ENCODE assay signal across 11 mouse cellular contexts in genomic region chr2:28797490-28798106, GRCm38 (mm10). TPM values are rescaled to one million over a fixed set of nuclear protein-coding genes. Genes with fewer than 3 reads are reported as not detected.
A peak's percentile ranks its signal among the peaks of the same experiment; 100 is the strongest.
DNase-seq lines count a peak whose midpoint lies in the region; ATAC-seq and TF ChIP-seq lines count a peak whose summit lies in the region.
"Had no signal": no experiment of that assay in that cellular context is flagged by ENCODE, and none has a peak within 500 bp of the region (broad histone marks: within the 10 kb centered on the region; RNA-seq: fewer than 3 reads in every experiment).

No protein-coding gene starts in this region.

- TF ChIP-seq RAD21 in MEL (IDR thresholded peaks at IDR 0.05; ENCODE audit: low read depth, low read length), result no peak

- no peaks in the 10 kb centered on the region for H3K79me2 ChIP-seq in MEL (ENCODE audit: control insufficient read depth, insufficient read depth, low read length, poor library complexity)

- H3K9ac ChIP-seq in embryonic facial prominence, embryonic 13.5 days, result no peak overlapping the region
- H3K9ac ChIP-seq in MEL (ENCODE audit: control insufficient read depth, low read depth, low read length, poor library complexity, severe bottlenecking), result no peak overlapping the region; the same call in 1 of the 2 replicates
- H3K9ac ChIP-seq in forebrain, embryonic 16.5 days (replicated peaks; ENCODE audit: low read depth, low read length), result no peak overlapping the region
- H3K9ac ChIP-seq in midbrain, embryonic 12.5 days (replicated peaks), result no peak overlapping the region

- H3K27me3 ChIP-seq in embryonic facial prominence, embryonic 13.5 days, result peaks cover 35% of the 10 kb centered on the region
- H3K27me3 ChIP-seq in embryonic facial prominence, embryonic 10.5 days (replicated peaks; ENCODE audit: low read depth, poor library complexity, severe bottlenecking), result peaks cover 24% of the 10 kb centered on the region
- no peaks in the 10 kb centered on the region for H3K27me3 ChIP-seq in MEL (ENCODE audit: control insufficient read depth in 1 of 2, insufficient read depth in 2 of 2, low read length in 2 of 2)
- peaks cover 6% of the 10 kb centered on the region; the same call in 1 of the 2 replicates for H3K27me3 ChIP-seq in forebrain, embryonic 16.5 days (replicated peaks; ENCODE audit: control insufficient read depth, insufficient read depth, low read length)
- H3K27me3 ChIP-seq in midbrain, embryonic 12.5 days, result no peaks in the 10 kb centered on the region

- no peaks in the 10 kb centered on the region for H3K9me3 ChIP-seq in embryonic facial prominence, embryonic 13.5 days
- no peaks in the 10 kb centered on the region for H3K9me3 ChIP-seq in embryonic facial prominence, embryonic 10.5 days
- no peaks in the 10 kb centered on the region for H3K9me3 ChIP-seq in MEL (replicated peaks; ENCODE audit: insufficient read depth, low read length)
- no peaks in the 10 kb centered on the region for H3K9me3 ChIP-seq in forebrain, embryonic 16.5 days (ENCODE audit: control insufficient read depth, low read length)
- H3K9me3 ChIP-seq in midbrain, embryonic 12.5 days, result no peaks in the 10 kb centered on the region

- no peak overlapping the region for H3K4me3 ChIP-seq in embryonic facial prominence, embryonic 13.5 days
- no peak overlapping the region for H3K4me3 ChIP-seq in embryonic facial prominence, embryonic 10.5 days
- H3K4me3 ChIP-seq in MEL (ENCODE audit: control insufficient read depth in 1 of 2, insufficient read depth in 1 of 2, low read depth in 2 of 2, low read length in 2 of 2), result peak overlapping the region; percentile 12 to 22; a peak in 3 of 4 replicates
- H3K4me3 ChIP-seq in forebrain, embryonic 16.5 days (replicated peaks; ENCODE audit: low read length), result no peak overlapping the region
- no peak overlapping the region for H3K4me3 ChIP-seq in midbrain, embryonic 12.5 days

- no peak for TF ChIP-seq CTCF in MEL (IDR thresholded peaks at IDR 0.05 in 2 of 3, conservative IDR thresholded peaks at IDR 0.05 in 1 of 3; ENCODE audit: control insufficient read depth in 1 of 3, insufficient read depth in 1 of 3, low read depth in 2 of 3, low read length in 3 of 3, poor library complexity in 1 of 3, severe bottlenecking in 1 of 3)

- no peaks in the 10 kb centered on the region for H3K36me3 ChIP-seq in embryonic facial prominence, embryonic 13.5 days
- H3K36me3 ChIP-seq in embryonic facial prominence, embryonic 10.5 days (replicated peaks), result no peaks in the 10 kb centered on the region
- H3K36me3 ChIP-seq in MEL (ENCODE audit: control insufficient read depth in 1 of 2, insufficient read depth in 2 of 2, low read length in 2 of 2), result peaks cover 0 to 23% of the 10 kb centered on the region in 2 experiments; a peak in 2 of 4 replicates
- H3K36me3 ChIP-seq in forebrain, embryonic 16.5 days (ENCODE audit: control insufficient read depth, insufficient read depth), result no peaks in the 10 kb centered on the region
- no peaks in the 10 kb centered on the region for H3K36me3 ChIP-seq in midbrain, embryonic 12.5 days

- 38% methylated on average over 18 of the region's 18 CpGs for WGBS in embryonic facial prominence, embryonic 13.5 days
- WGBS in embryonic facial prominence, embryonic 10.5 days, result 49% methylated on average over 18 of the region's 18 CpGs
- WGBS in forebrain, embryonic 16.5 days, result 6% methylated on average over 18 of the region's 18 CpGs
- WGBS in midbrain, embryonic 12.5 days, result 49% methylated on average over 18 of the region's 18 CpGs

- H3K27ac ChIP-seq in embryonic facial prominence, embryonic 13.5 days, result no peak overlapping the region
- H3K27ac ChIP-seq in embryonic facial prominence, embryonic 10.5 days (replicated peaks), result no peak overlapping the region
- peak overlapping the region; percentile 63 for H3K27ac ChIP-seq in MEL (ENCODE audit: control insufficient read depth, low read depth, low read length)
- peak overlapping the region; percentile 73 for H3K27ac ChIP-seq in forebrain, embryonic 16.5 days (ENCODE audit: low read length)
- peak overlapping the region; percentile 60 for H3K27ac ChIP-seq in midbrain, embryonic 12.5 days (replicated peaks)

- no peak overlapping the region for H3K4me2 ChIP-seq in embryonic facial prominence, embryonic 13.5 days
- peak overlapping the region; percentile 35 for H3K4me2 ChIP-seq in forebrain, embryonic 16.5 days (ENCODE audit: low read length)
- no peak overlapping the region for H3K4me2 ChIP-seq in midbrain, embryonic 12.5 days (replicated peaks)

- peaks cover 10% of the 10 kb centered on the region for H3K4me1 ChIP-seq in embryonic facial prominence, embryonic 13.5 days
- H3K4me1 ChIP-seq in embryonic facial prominence, embryonic 10.5 days, result peaks cover 37% of the 10 kb centered on the region
- peaks cover 11 to 24% of the 10 kb centered on the region in 2 experiments for H3K4me1 ChIP-seq in MEL (ENCODE audit: control insufficient read depth in 1 of 2, insufficient read depth in 2 of 2, low read length in 2 of 2)
- H3K4me1 ChIP-seq in forebrain, embryonic 16.5 days (replicated peaks; ENCODE audit: control insufficient read depth, insufficient read depth, low read length), result peaks cover 35% of the 10 kb centered on the region
- H3K4me1 ChIP-seq in midbrain, embryonic 12.5 days, result peaks cover 29% of the 10 kb centered on the region

- DNase-seq in embryonic facial prominence, embryonic 10.5 days (ENCODE audit: low spot score), result no peak
- peak; percentile 75 for DNase-seq in MEL (ENCODE audit: low read depth, low spot score)
- DNase-seq in kidney, adult 8-10 months, result no peak
- no peak for DNase-seq in gastrocnemius, adult 8-10 months (ENCODE audit: low spot score in 2 of 2)
- DNase-seq: embryo, embryonic 11 days; kidney, adult 9 months; thymus, adult 18-20 months had no signal

- 0 out of 2 replicates have a peak, but pooled peaks have one; percentile 43 for ATAC-seq in embryonic facial prominence, embryonic 13.5 days (ENCODE audit: insufficient number of reproducible peaks, insufficient read depth, low FRiP score, low TSS enrichment, low read depth)
- ATAC-seq in forebrain, embryonic 16.5 days, result peak; percentile 94
- ATAC-seq in midbrain, embryonic 12.5 days (ENCODE audit: low FRiP score, low read depth), result peak; percentile 77
- no peak for ATAC-seq in CD4-positive, CD25-positive, alpha-beta regulatory T cell, adult 4 months

- peak; percentile 62 to 85 for TF ChIP-seq EP300 in MEL (IDR thresholded peaks at IDR 0.05; ENCODE audit: low read depth in 1 of 2, low read length in 2 of 2)

- no peak; a peak in 1 of 4 replicates for TF ChIP-seq POLR2A in MEL (IDR thresholded peaks at IDR 0.05; ENCODE audit: control insufficient read depth in 1 of 2, insufficient read depth in 1 of 2, low read depth in 1 of 2, low read length in 2 of 2, poor library complexity in 1 of 2)

TF ChIP-seq in MEL, 35 proteins besides CTCF, POLR2A, EP300 and RAD21:
- no peak for TF ChIP-seq USF1 (IDR thresholded peaks at IDR 0.05; ENCODE audit: low read depth, low read length)
- TF ChIP-seq MYB (IDR thresholded peaks at IDR 0.05; ENCODE audit: low read depth, low read length), result peak; percentile 80
- peak; percentile 38; the same call in 1 of the 2 replicates for TF ChIP-seq MAZ (IDR thresholded peaks at IDR 0.05; ENCODE audit: low read depth, low read length)
- TF ChIP-seq TAL1 (IDR thresholded peaks at IDR 0.05; ENCODE audit: low read length), result peak; percentile 15; the same call in 1 of the 2 replicates
- peak; percentile 29; the same call in 1 of the 2 replicates for TF ChIP-seq TCF12 (IDR thresholded peaks at IDR 0.05; ENCODE audit: low read depth, low read length)
- TF ChIP-seq GATA1 (IDR thresholded peaks at IDR 0.05; ENCODE audit: low read depth, low read length), result peak; percentile 41
- TF ChIP-seq ZC3H11A (IDR thresholded peaks at IDR 0.05; ENCODE audit: low read depth, low read length), result no peak
- peak; percentile 73 for TF ChIP-seq ZNF384 (IDR thresholded peaks at IDR 0.05; ENCODE audit: low read depth, low read length)
- no peak for TF ChIP-seq USF2 (IDR thresholded peaks at IDR 0.05; ENCODE audit: borderline replicate concordance in 1 of 2, insufficient read depth in 1 of 2, low read depth in 1 of 2, low read length in 2 of 2)
- peak; percentile 50; the same call in 1 of the 2 replicates for TF ChIP-seq MXI1 (IDR thresholded peaks at IDR 0.05; ENCODE audit: low read depth, low read length)

RNA-seq across cellular contexts. Expression of gene Gtf3c4, which starts 42.6 kb away (rescaled TPM):
- polyA plus RNA-seq in embryonic facial prominence, embryonic 13.5 days (2015; fragmentation: Nextera tagmentation; extraction: Ambion mirVana), result 17.2 and 18.2 TPM in 2 replicates
- polyA plus RNA-seq in embryonic facial prominence, embryonic 10.5 days (2016; fragmentation: Nextera tagmentation; extraction: Ambion mirVana), result 23.8 and 24.1 TPM in 2 replicates
- 34.7 and 37.4 TPM in 2 replicates for total RNA-seq in MEL (2012; rRNA removed)
- 10 to 100 TPM in 1 of 2 experiments, not detected in 1; 28.3 TPM for polyA plus RNA-seq in MEL (2012; ENCODE audit: insufficient read depth in 1 of 2, insufficient read length in 2 of 2, low read depth in 1 of 2, low replicate concordance in 2 of 2, missing spikeins in 1 of 2)
- polyA plus RNA-seq in forebrain, embryonic 16.5 days (2015; fragmentation: Nextera tagmentation; extraction: Ambion mirVana), result 21.2 and 24.7 TPM in 2 replicates
- polyA plus RNA-seq in midbrain, embryonic 12.5 days (2016; fragmentation: Nextera tagmentation; extraction: Ambion mirVana), result 34.2 and 38.5 TPM in 2 replicates
- 10 to 100 TPM; 12.3 to 14.7 (median 13.7) TPM for total RNA-seq in gastrocnemius, adult 8-10 months (2022)
- polyA plus RNA-seq in CD4-positive, CD25-positive, alpha-beta regulatory T cell, adult 4 months (2017; shearing (Covaris generic)), result 1 to 10 TPM; 3.2 to 3.3 TPM

RNA-seq across cellular contexts. Expression of gene Ddx31, which starts 42.6 kb away (rescaled TPM):
- polyA plus RNA-seq in embryonic facial prominence, embryonic 13.5 days (2015; fragmentation: Nextera tagmentation; extraction: Ambion mirVana), result 16.5 and 16.9 TPM in 2 replicates
- polyA plus RNA-seq in embryonic facial prominence, embryonic 10.5 days (2016; fragmentation: Nextera tagmentation; extraction: Ambion mirVana), result 21.8 and 23.6 TPM in 2 replicates
- total RNA-seq in MEL (2012; rRNA removed), result 22.8 and 26.0 TPM in 2 replicates
- polyA plus RNA-seq in MEL (2012; ENCODE audit: insufficient read depth in 1 of 2, insufficient read length in 2 of 2, low read depth in 1 of 2, low replicate concordance in 2 of 2, missing spikeins in 1 of 2), result 10 to 100 TPM in 1 of 2 experiments, not detected in 1; 20.9 TPM
- 17.3 and 17.6 TPM in 2 replicates for polyA plus RNA-seq in forebrain, embryonic 16.5 days (2015; fragmentation: Nextera tagmentation; extraction: Ambion mirVana)
- 20.1 TPM in 2 replicates for polyA plus RNA-seq in midbrain, embryonic 12.5 days (2016; fragmentation: Nextera tagmentation; extraction: Ambion mirVana)
- total RNA-seq in gastrocnemius, adult 8-10 months (2022), result 1 to 10 TPM; 3.8 to 6.7 (median 5.5) TPM
- 10 to 100 TPM; 15.3 to 15.9 TPM for polyA plus RNA-seq in CD4-positive, CD25-positive, alpha-beta regulatory T cell, adult 4 months (2017; shearing (Covaris generic))

Comparison
In these comparisons a context has a peak if more than half of its experiments do, and no peak if none do; other contexts are left out.
1. H3K27ac ChIP-seq: peak in MEL (single experiment), forebrain, embryonic 16.5 days (single experiment) and midbrain, embryonic 12.5 days (single experiment); none in embryonic facial prominence, embryonic 13.5 days (single experiment) and embryonic facial prominence, embryonic 10.5 days (single experiment).
2. H3K4me3 ChIP-seq: peak in MEL (2 of 2); none in embryonic facial prominence, embryonic 13.5 days (single experiment), embryonic facial prominence, embryonic 10.5 days (single experiment), forebrain, embryonic 16.5 days (single experiment) and midbrain, embryonic 12.5 days (single experiment).